Mouse (Mus musculus) forebrain, embryonic 11.5 days (tissue): ENCODE data around the gene Numb. TPM values are rescaled to one million over a fixed set of nuclear protein-coding genes. Genes with fewer than 3 reads are reported as not detected.

Source experiments
- ATAC-seq: fragments of 200-750 bp; cut with Nextera tagmentation; replicated peaks from 2 replicates; pipeline ENCODE4 v1.8.0; 2017; ENCODE audit warnings: moderate TSS enrichment; ENCODE audit not compliant: low FRiP score
- DNase-seq: peaks from one replicate; pipeline ENCODE4 v3.0.0-alpha.2; 2017; ENCODE audit warnings: low spot score
- H3K27ac ChIP-seq: fragments of 300-500 bp; sonication (generic); 2 replicates; pipeline ENCODE4 v1.5.1; 2014; ENCODE audit warnings: low read depth, low read length
- H3K27me3 ChIP-seq: fragments of 300-500 bp; sonication (generic); 2 replicates; pipeline ENCODE4 v1.6.1; 2014; ENCODE audit warnings: mild to moderate bottlenecking, low read length, mixed read lengths; ENCODE audit not compliant: control insufficient read depth, insufficient read depth
- H3K36me3 ChIP-seq: fragments of 300-500 bp; sonication (generic); 2 replicates; pipeline ENCODE4 v1.6.1; 2014; ENCODE audit warnings: mild to moderate bottlenecking, low read length, moderate library complexity, mixed read lengths; ENCODE audit not compliant: control insufficient read depth, insufficient read depth
- H3K4me1 ChIP-seq: fragments of 300-500 bp; sonication (generic); replicated peaks from 2 replicates; pipeline ENCODE4 v1.6.1; 2014; ENCODE audit warnings: low read length, mixed read lengths; ENCODE audit not compliant: control insufficient read depth, insufficient read depth
- H3K4me2 ChIP-seq: fragments of 300-500 bp; sonication (generic); 2 replicates; pipeline ENCODE4 v1.6.1; 2014; ENCODE audit warnings: low read depth, mild to moderate bottlenecking, low read length, moderate library complexity, mixed read lengths; ENCODE audit not compliant: severe bottlenecking
- H3K4me3 ChIP-seq: fragments of 300-500 bp; sonication (generic); 2 replicates; pipeline ENCODE4 v1.5.1; 2014; ENCODE audit warnings: low read depth, low read length
- H3K9ac ChIP-seq: fragments of 300-500 bp; sonication (generic); 2 replicates; pipeline ENCODE4 v1.6.1; 2014; ENCODE audit warnings: low read length
- H3K9me3 ChIP-seq: fragments of 300-500 bp; sonication (generic); 2 replicates; pipeline ENCODE4 v1.6.1; 2016; ENCODE audit warnings: low read length, mixed read lengths; ENCODE audit not compliant: control insufficient read depth
- whole genome bisulfite sequencing: fragments of 180-500 bp; shearing (Covaris S2); extraction: QIAGEN DNeasy Blood & Tissue Kit; methylation state at CpG from one replicate; pipeline ENCODE4 v1.1.7; 2014; 5-methylcytosine and 5-hydroxymethylcytosine counted together
- polyA plus RNA-seq: library from polyadenylated mRNA; unstranded; fragments of >200 nt; fragmentation: Nextera tagmentation; extraction: Ambion mirVana; gene quantifications from 2 replicates; pipeline ENCODE4 v1.2.1, GENCODE M21; 2014

Numb gene
- polyA plus RNA-seq, 1 experiment from 2014 or later: 34.4 TPM

DNA sequence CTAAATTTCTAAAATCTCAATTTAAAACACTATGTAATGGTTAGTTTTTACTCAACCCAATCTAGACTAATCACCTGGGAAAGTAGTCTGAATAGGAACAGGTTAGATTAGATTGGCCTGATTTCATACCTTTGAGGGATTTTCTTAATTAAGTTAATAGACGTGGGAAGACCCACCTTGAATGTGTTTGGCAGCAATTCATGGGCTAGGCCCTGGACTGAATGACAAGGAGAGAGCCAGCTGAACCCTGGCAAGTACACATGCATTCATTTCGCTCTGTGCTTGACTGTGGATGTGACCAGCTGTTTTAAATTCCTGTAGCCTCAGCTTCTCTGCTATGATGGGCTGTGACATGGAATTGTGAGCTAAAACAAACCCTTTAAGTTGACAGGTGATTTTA lies 40.8 kb downstream of the Numb start:
- no peaks in the 10 kb centered on the region for H3K36me3 ChIP-seq
- H3K9ac ChIP-seq: no peak overlapping the region
- no peaks in the 10 kb centered on the region for H3K4me1 ChIP-seq
- H3K4me3 ChIP-seq: no peak overlapping the region
- no peak for ATAC-seq
- 83% methylated on average over 2 of the region's 2 CpGs for WGBS
- no peaks in the 10 kb centered on the region for H3K9me3 ChIP-seq
- H3K27me3 ChIP-seq: no peaks in the 10 kb centered on the region
- no peak for DNase-seq
- no peak overlapping the region for H3K4me2 ChIP-seq
- no peak overlapping the region for H3K27ac ChIP-seq

DNA sequence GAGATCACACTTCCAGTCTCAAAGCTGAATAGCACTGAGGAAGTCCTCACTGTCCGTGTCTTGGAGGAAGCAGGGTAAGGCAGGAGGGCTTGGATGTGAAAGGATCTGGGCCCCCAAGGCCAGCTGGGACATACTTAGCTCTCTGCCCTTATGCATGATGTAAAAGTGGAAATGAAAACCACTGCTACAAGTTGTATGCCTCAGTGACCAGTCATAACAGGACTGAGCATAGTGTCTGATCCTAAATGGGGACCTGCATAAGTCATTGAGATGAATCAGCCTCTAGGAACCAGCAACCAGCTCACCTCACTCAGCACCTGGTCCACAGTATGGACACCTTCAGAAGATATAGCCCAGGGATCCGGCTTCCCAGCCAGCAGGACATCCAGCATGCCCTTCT lies 46.6 kb downstream of the Numb start:
- no peaks in the 10 kb centered on the region for H3K27me3 ChIP-seq
- H3K4me2 ChIP-seq: no peak overlapping the region
- no peaks in the 10 kb centered on the region for H3K9me3 ChIP-seq
- no peak overlapping the region for H3K27ac ChIP-seq
- no peak overlapping the region for H3K9ac ChIP-seq
- H3K4me3 ChIP-seq: no peak overlapping the region
- no peaks in the 10 kb centered on the region for H3K4me1 ChIP-seq
- ATAC-seq (no peak), DNase-seq (no peak)
- WGBS: 95% methylated on average over 2 of the region's 2 CpGs
- peaks cover 5% of the 10 kb centered on the region; the same call in 1 of the 2 replicates for H3K36me3 ChIP-seq

DNA sequence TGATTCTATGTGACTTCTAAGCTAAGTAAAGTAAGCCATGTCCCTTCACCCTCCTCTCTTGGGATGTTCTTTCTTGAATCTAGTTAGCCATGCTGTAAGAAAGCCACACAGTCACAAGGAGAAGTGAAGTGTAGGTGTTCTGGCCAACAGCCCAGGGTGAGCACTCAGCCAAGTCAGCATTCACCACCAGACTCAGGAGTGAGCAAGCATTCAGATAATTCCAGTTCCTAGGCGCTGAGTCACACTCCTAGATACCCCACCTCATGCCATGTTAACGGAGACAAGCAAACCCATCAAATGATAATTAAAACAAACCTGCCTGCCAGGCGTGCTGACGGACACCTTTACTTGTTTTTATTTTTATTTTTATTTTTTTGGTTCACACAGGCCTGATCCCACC lies 47.1 kb downstream of the Numb start:
- Histone ChIP-seq H3K4me3 (no peak overlapping the region), H3K27ac (no peak overlapping the region), H3K27me3 (no peaks in the 10 kb centered on the region), H3K36me3 (peaks cover 5% of the 10 kb centered on the region; the same call in 1 of the 2 replicates), H3K9me3 (no peaks in the 10 kb centered on the region; the same call in 1 of the 2 replicates), H3K4me1 (no peaks in the 10 kb centered on the region), H3K4me2 (no peak overlapping the region), H3K9ac (no peak overlapping the region)
- ATAC-seq: no peak
- no peak for DNase-seq
- 94% methylated on average over 4 of the region's 4 CpGs for WGBS

DNA sequence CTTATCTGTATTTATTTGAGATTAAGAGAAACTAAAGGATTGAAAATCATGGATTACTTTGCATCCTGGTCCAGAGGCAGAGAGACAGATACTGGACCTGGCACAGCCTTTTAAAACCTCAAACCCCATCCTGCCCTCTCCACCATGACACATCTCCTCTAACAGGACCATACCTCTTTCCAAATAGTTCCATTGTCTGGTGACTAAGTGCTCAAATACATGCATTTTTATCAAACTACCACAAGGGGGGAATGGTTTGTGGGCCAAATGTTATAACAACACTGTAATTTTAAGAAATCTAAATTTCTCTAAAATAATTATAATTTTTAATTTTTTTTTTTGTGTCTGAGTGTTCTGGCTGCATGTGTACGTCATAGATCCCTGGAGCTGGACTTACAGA lies 57.2 kb downstream of the Numb start:
- ATAC-seq: no peak
- no peak overlapping the region for H3K27ac ChIP-seq
- 94% methylated on average over 1 of the region's 1 CpGs for WGBS

DNA sequence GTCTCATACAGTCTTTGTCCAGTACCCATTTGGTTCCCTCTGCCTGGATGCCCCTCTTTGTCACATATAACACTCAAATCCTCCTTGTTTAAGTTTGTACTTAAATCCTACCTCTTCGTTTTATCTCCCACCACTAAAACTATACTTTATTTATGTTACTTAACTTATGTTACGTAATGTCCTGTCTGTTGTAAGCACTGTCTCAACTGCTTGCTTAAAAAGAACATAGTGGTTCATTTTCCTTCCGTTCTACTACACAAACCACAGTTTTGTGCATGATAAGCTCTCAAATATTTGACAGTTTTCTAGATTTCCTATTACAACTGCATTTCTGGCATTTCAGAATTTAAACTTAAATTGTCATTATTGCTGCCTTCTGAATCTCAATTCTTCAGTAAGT lies 59.9 kb downstream of the Numb start:
- DNase-seq (no peak), ATAC-seq (no peak)
- Histone ChIP-seq H3K27ac (no peak overlapping the region), H3K4me2 (no peak overlapping the region), H3K9ac (no peak overlapping the region), H3K4me3 (no peak overlapping the region), H3K27me3 (no peaks in the 10 kb centered on the region), H3K36me3 (no peaks in the 10 kb centered on the region; the same call in 1 of the 2 replicates), H3K9me3 (no peaks in the 10 kb centered on the region), H3K4me1 (no peaks in the 10 kb centered on the region)
- WGBS: 91% methylated on average over 3 of the region's 3 CpGs

More for the DNA sequence above, 57.2 kb downstream of the Numb start:
- H3K36me3 ChIP-seq: no peaks in the 10 kb centered on the region; the same call in 1 of the 2 replicates
- H3K4me2 ChIP-seq: no peak overlapping the region
- no peaks in the 10 kb centered on the region; the same call in 1 of the 2 replicates for H3K9me3 ChIP-seq
- no peak overlapping the region for H3K9ac ChIP-seq
- no peak overlapping the region for H3K4me3 ChIP-seq
- no peak for DNase-seq
- no peaks in the 10 kb centered on the region for H3K4me1 ChIP-seq
- H3K27me3 ChIP-seq: no peaks in the 10 kb centered on the region

DNA sequence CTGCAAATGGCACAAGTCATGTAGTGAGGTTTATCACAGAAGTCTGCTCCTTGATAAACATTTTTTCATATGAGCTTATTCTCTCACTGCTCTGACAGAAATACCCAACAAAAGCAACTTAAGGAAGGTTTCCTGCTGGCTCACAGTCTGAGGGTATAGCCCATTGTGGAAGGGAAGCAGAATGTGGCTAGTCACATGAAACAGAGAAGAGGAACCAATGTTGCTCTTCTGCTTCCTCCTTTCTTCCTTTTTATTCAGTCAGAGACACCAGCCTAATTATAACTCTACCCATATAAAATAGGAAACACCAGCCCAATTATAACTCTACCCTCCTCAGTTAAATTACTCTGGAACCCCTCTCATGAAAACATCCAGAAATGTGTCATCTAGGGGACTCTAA lies 61.0 kb downstream of the Numb start:
- Histone ChIP-seq H3K27me3 (no peaks in the 10 kb centered on the region), H3K4me3 (no peak overlapping the region), H3K27ac (no peak overlapping the region), H3K9me3 (no peaks in the 10 kb centered on the region), H3K4me2 (no peak overlapping the region), H3K9ac (no peak overlapping the region), H3K36me3 (no peaks in the 10 kb centered on the region; the same call in 1 of the 2 replicates), H3K4me1 (no peaks in the 10 kb centered on the region)
- no peak for ATAC-seq
- DNase-seq: no peak

DNA sequence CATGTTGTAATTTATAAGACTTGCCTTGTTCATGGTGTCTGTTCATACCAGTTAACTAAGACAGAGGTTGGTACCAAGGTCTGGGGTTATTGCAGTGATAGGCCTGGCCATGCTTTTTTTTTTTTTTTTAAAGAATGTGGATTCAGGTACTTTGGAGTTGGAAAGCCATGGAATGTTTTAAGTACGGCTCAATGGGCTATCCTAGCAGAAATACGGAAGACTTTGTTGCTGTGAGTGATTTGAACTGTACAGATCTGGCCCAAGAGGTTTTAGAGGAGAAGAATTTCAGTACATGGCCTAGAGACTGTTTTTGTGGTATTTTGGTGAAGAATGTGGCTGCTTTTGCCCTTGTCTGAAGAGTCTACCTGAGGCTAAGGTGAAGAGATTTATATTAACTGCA lies 63.7 kb downstream of the Numb start:
- Histone ChIP-seq H3K27me3 (no peaks in the 10 kb centered on the region), H3K9me3 (no peaks in the 10 kb centered on the region), H3K4me3 (no peak overlapping the region), H3K4me2 (no peak overlapping the region), H3K4me1 (no peaks in the 10 kb centered on the region), H3K27ac (no peak overlapping the region), H3K36me3 (no peaks in the 10 kb centered on the region; the same call in 1 of the 2 replicates), H3K9ac (no peak overlapping the region)
- no peak for DNase-seq
- no peak for ATAC-seq
- WGBS: 88% methylated on average over 2 of the region's 2 CpGs

DNA sequence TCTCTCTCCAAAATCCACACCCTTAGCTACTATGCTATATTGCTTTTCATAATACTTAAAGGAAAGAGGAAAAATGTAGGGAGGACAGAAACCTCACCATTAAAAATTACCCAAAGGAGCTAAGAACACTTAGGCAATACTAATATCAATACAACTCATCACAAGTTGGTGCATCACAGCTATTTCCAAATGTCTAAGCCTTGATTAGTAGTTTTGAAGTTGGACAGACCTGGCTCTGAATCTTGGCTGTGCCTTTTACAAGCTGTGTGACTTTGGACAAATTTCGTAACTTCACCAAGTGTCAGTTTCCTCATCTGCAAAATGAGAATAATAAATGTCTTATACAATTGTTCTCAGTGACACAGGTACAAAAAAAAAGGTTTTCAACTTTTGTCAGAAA lies 66.5 kb downstream of the Numb start:
- DNase-seq (no peak), ATAC-seq (no peak)
- Histone ChIP-seq H3K4me1 (no peaks in the 10 kb centered on the region), H3K36me3 (no peaks in the 10 kb centered on the region), H3K9me3 (no peaks in the 10 kb centered on the region), H3K27me3 (no peaks in the 10 kb centered on the region), H3K9ac (no peak overlapping the region), H3K4me2 (no peak overlapping the region), H3K27ac (no peak overlapping the region), H3K4me3 (no peak overlapping the region)
- WGBS: 97% methylated on average over 1 of the region's 1 CpGs

DNA sequence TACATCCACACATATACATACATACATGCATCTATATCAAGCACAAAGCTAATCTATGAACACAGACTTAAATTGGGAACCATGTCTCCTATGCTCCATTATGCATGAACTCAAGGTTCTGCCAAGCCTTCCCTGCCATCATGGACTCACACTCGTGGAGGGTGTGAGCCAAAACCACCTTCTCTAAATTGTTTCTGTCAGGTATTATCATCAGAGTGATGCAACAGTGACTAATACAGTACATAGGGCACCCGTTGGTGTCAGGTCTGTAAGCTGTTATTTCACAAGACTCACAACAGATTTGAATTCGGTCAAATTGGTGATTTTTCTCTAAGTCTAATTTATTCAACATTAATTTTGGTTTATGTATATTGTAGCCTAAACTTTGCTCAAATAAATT lies 67.5 kb downstream of the Numb start:
- Histone ChIP-seq H3K4me2 (no peak overlapping the region), H3K27me3 (no peaks in the 10 kb centered on the region), H3K36me3 (no peaks in the 10 kb centered on the region), H3K27ac (no peak overlapping the region), H3K4me1 (no peaks in the 10 kb centered on the region), H3K9ac (no peak overlapping the region), H3K4me3 (no peak overlapping the region), H3K9me3 (no peaks in the 10 kb centered on the region)
- DNase-seq: no peak
- WGBS: 91% methylated on average over 3 of the region's 3 CpGs
- no peak for ATAC-seq
